Mouse (Mus musculus): ENCODE measurements around the gene Rapgef3.

- TF ChIP-seq CTCF (IDR thresholded peaks at IDR 0.05; ENCODE audit: low read depth), result no peak
- no peak for TF ChIP-seq EP300 (IDR thresholded peaks at IDR 0.05; ENCODE audit: low read depth)
Observed at GRCm38 (mm10) chr15:97720026-97720675, 47.6 kb downstream of the Rapgef3 start.

Measured in heart, postnatal 0 days (tissue).